In genomic region chr6:119388650-119389012, GRCm38 (mm10) we compare ENCODE assay signal across 8 mouse cellular contexts. TPM values are rescaled to one million over a fixed set of nuclear protein-coding genes. Genes with fewer than 3 reads are reported as not detected.
DNase-seq lines count a peak whose midpoint lies in the region; ATAC-seq and TF ChIP-seq lines count a peak whose summit lies in the region.

No protein-coding gene starts in this region.

- in situ Hi-C loops in CH12.LX (cut with MboI; ENCODE audit: low pct_ligation_motif_present, low pct_unique_long_range_greater_than_20kb, low sequenced_read_pairs), result no loop called here

- H3K79me2 ChIP-seq in CH12.LX (replicated peaks; ENCODE audit: control insufficient read depth, extremely low read depth, insufficient read depth, poor library complexity, severe bottlenecking), result peaks cover 34% of the 10 kb centered on the region

- no peak overlapping the region for H3K27ac ChIP-seq in CH12.LX (ENCODE audit: insufficient read depth, low read depth)
- peak overlapping the region; percentile 91 for H3K27ac ChIP-seq in forebrain, embryonic 12.5 days
- H3K27ac ChIP-seq in liver, postnatal 0 days (ENCODE audit: low read depth), result peak overlapping the region; percentile 97
- peak overlapping the region; percentile 88 for H3K27ac ChIP-seq in neural tube, embryonic 14.5 days (ENCODE audit: low read depth, low read length)

- TF ChIP-seq RAD21 in CH12.LX (IDR thresholded peaks at IDR 0.05; ENCODE audit: low read depth, low read length), result no peak

- TF ChIP-seq POLR2A in CH12.LX (IDR thresholded peaks at IDR 0.05; ENCODE audit: low read depth, low read length), result peak; percentile 67

- H3K27me3 ChIP-seq in CH12.LX (replicated peaks), result no peaks in the 10 kb centered on the region
- H3K27me3 ChIP-seq in forebrain, embryonic 12.5 days, result no peaks in the 10 kb centered on the region
- H3K27me3 ChIP-seq in liver, postnatal 0 days (ENCODE audit: insufficient read depth, low read length), result no peaks in the 10 kb centered on the region
- H3K27me3 ChIP-seq in neural tube, embryonic 14.5 days (ENCODE audit: control insufficient read depth, insufficient read depth, low read length), result no peaks in the 10 kb centered on the region

- no peak for TF ChIP-seq EP300 in CH12.LX (IDR thresholded peaks at IDR 0.05; ENCODE audit: low read length)
- no peak for TF ChIP-seq EP300 in liver, postnatal 0 days (IDR thresholded peaks at IDR 0.05; ENCODE audit: low read depth)

- dilution Hi-C loops in CH12.LX (cut with MboI; ENCODE audit: extremely low pct_ligation_motif_present, extremely low pct_unique_long_range_greater_than_20kb, low sequenced_read_pairs), result no loop called here

- TF ChIP-seq CTCF in CH12.LX (conservative IDR thresholded peaks at IDR 0.05 in 1 of 2, IDR thresholded peaks at IDR 0.05 in 1 of 2; ENCODE audit: low read depth in 2 of 2, low read length in 2 of 2), result no peak
- no peak for TF ChIP-seq CTCF in liver, postnatal 0 days (IDR thresholded peaks at IDR 0.05; ENCODE audit: low read depth)

- H3K9me3 ChIP-seq in CH12.LX (replicated peaks; ENCODE audit: low read length), result no peaks in the 10 kb centered on the region
- no peaks in the 10 kb centered on the region for H3K9me3 ChIP-seq in forebrain, embryonic 12.5 days
- no peaks in the 10 kb centered on the region for H3K9me3 ChIP-seq in liver, postnatal 0 days (ENCODE audit: low read length)
- no peaks in the 10 kb centered on the region for H3K9me3 ChIP-seq in neural tube, embryonic 14.5 days (ENCODE audit: control insufficient read depth, low read length)

- peaks cover 0 to 23% of the 10 kb centered on the region in 2 experiments; a peak in 2 of 4 replicates for H3K4me1 ChIP-seq in CH12.LX (ENCODE audit: control insufficient read depth in 1 of 2, insufficient read depth in 2 of 2)
- H3K4me1 ChIP-seq in forebrain, embryonic 12.5 days, result peaks cover 26% of the 10 kb centered on the region
- peaks cover 18% of the 10 kb centered on the region for H3K4me1 ChIP-seq in liver, postnatal 0 days (ENCODE audit: insufficient read depth)
- H3K4me1 ChIP-seq in neural tube, embryonic 14.5 days (ENCODE audit: control insufficient read depth, insufficient read depth, low read length), result peaks cover 15% of the 10 kb centered on the region

- H3K9ac ChIP-seq in CH12.LX (ENCODE audit: insufficient read depth, low read depth), result peak overlapping the region; percentile 93
- H3K9ac ChIP-seq in forebrain, embryonic 12.5 days, result peak overlapping the region; percentile 92
- H3K9ac ChIP-seq in liver, postnatal 0 days (replicated peaks), result peak overlapping the region; percentile 91
- peak overlapping the region; percentile 88 for H3K9ac ChIP-seq in neural tube, embryonic 14.5 days (replicated peaks; ENCODE audit: low read depth, low read length)

- intact Hi-C loops in heart, postnatal 10 days (cut with DNase I), result loop anchor here (2.0 to 5.0 kb wide), 2 partner anchors 30 to 44 kb away; no protein-coding TSS in a partner anchor

- peaks cover 0 to 13% of the 10 kb centered on the region in 2 experiments for H3K36me3 ChIP-seq in CH12.LX (replicated peaks in 1 of 2; ENCODE audit: control insufficient read depth in 1 of 2, insufficient read depth in 1 of 2, low read length in 1 of 2)
- peaks cover 3% of the 10 kb centered on the region; the same call in 1 of the 2 replicates for H3K36me3 ChIP-seq in forebrain, embryonic 12.5 days (replicated peaks)
- H3K36me3 ChIP-seq in liver, postnatal 0 days (replicated peaks; ENCODE audit: insufficient read depth, low read length), result no peaks in the 10 kb centered on the region
- H3K36me3 ChIP-seq in neural tube, embryonic 14.5 days (ENCODE audit: control insufficient read depth, insufficient read depth, low read length), result no peaks in the 10 kb centered on the region

- ATAC-seq in forebrain, embryonic 12.5 days (ENCODE audit: low FRiP score), result peak; percentile 99
- peak; percentile 97 for ATAC-seq in liver, postnatal 0 days
- peak; percentile 98 for ATAC-seq in neural tube, embryonic 14.5 days (ENCODE audit: low read depth)

- peak; percentile 96 for DNase-seq in CH12.LX (ENCODE audit: extremely low read depth)
- peak; percentile 96 for DNase-seq in c-Kit-positive CD71-positive TER-119-negative erythroid progenitor cells, embryonic 14.5 days (ENCODE audit: low read depth)
- peak; percentile 96 to 97 for DNase-seq in heart, postnatal 10 days
- peak; percentile 94 for DNase-seq in large intestine, adult 2 months (ENCODE audit: low read depth, low spot score)
- DNase-seq in liver, postnatal 0 days, result peak; percentile 98
- peak; percentile 95 for DNase-seq in testis, postnatal 10 days (ENCODE audit: low spot score)

- WGBS in forebrain, embryonic 12.5 days, result 0% methylated on average over 36 of the region's 53 CpGs
- WGBS in large intestine, adult 2 months, result under 1% methylated on average over 53 of the region's 53 CpGs
- 0% methylated on average over 38 of the region's 53 CpGs for WGBS in liver, postnatal 0 days (ENCODE audit: insufficient replicate concordance)
- WGBS in neural tube, embryonic 14.5 days, result 0% methylated on average over 20 of the region's 53 CpGs

- peak overlapping the region; percentile 81 to 92 (median 83) for H3K4me3 ChIP-seq in CH12.LX (replicated peaks in 1 of 3; ENCODE audit: low read depth in 2 of 3, low read length in 2 of 3, poor library complexity in 1 of 3)
- H3K4me3 ChIP-seq in forebrain, embryonic 12.5 days (replicated peaks), result peak overlapping the region; percentile 87
- H3K4me3 ChIP-seq in liver, postnatal 0 days (ENCODE audit: low read depth, low read length), result peak overlapping the region; percentile 80
- H3K4me3 ChIP-seq in neural tube, embryonic 14.5 days (ENCODE audit: low read depth, low read length), result peak overlapping the region; percentile 75

- peak overlapping the region; percentile 99; the same call in 1 of the 2 replicates for H3K4me2 ChIP-seq in CH12.LX (ENCODE audit: insufficient read depth, low read depth, poor library complexity, severe bottlenecking)
- peak overlapping the region; percentile 85 for H3K4me2 ChIP-seq in forebrain, embryonic 12.5 days
- peak overlapping the region; percentile 74 for H3K4me2 ChIP-seq in liver, postnatal 0 days (ENCODE audit: low read depth, low read length)
- H3K4me2 ChIP-seq in neural tube, embryonic 14.5 days (ENCODE audit: low read depth, low read length), result peak overlapping the region; percentile 58

TF ChIP-seq in CH12.LX, 34 proteins besides CTCF, POLR2A, EP300 and RAD21 (continues in another document):
- TF ChIP-seq MXI1 (IDR thresholded peaks at IDR 0.05; ENCODE audit: low read depth, low read length) (peak; percentile 75; the same call in 1 of the 2 replicates), ZNF384 (IDR thresholded peaks at IDR 0.05; ENCODE audit: low read depth, low read length) (no peak), BHLHE40 (IDR thresholded peaks at IDR 0.05; ENCODE audit: low read depth, low read length) (peak; percentile 70), SMC3 (IDR thresholded peaks at IDR 0.05; ENCODE audit: low read depth, low read length) (no peak), MAZ (IDR thresholded peaks at IDR 0.05; ENCODE audit: low read depth, low read length) (no peak), IRF4 (IDR thresholded peaks at IDR 0.05; ENCODE audit: low read depth, low read length) (peak; percentile 64), NRF1 (IDR thresholded peaks at IDR 0.05; ENCODE audit: low read depth, low read length) (peak; percentile 98), MAX (IDR thresholded peaks at IDR 0.05; ENCODE audit: low read length) (peak; percentile 65; the same call in 1 of the 2 replicates), USF1 (IDR thresholded peaks at IDR 0.05; ENCODE audit: low read depth, low read length) (peak; percentile 51), ZMIZ1 (IDR thresholded peaks at IDR 0.05; ENCODE audit: low read depth, low read length) (no peak), GABPA (IDR thresholded peaks at IDR 0.05; ENCODE audit: insufficient replicate concordance, low read depth, low read length) (peak; percentile 63; the same call in 1 of the 2 replicates), CHD2 (IDR thresholded peaks at IDR 0.05; ENCODE audit: low read length) (peak; percentile 48; the same call in 1 of the 2 replicates), SIN3A (IDR thresholded peaks at IDR 0.05; ENCODE audit: low read length) (peak; percentile 93), MEF2A (IDR thresholded peaks at IDR 0.05; ENCODE audit: borderline replicate concordance, low read depth, low read length) (peak; percentile 40; the same call in 1 of the 2 replicates), HCFC1 (IDR thresholded peaks at IDR 0.05; ENCODE audit: low read depth, low read length) (peak; percentile 95), ELF1 (IDR thresholded peaks at IDR 0.05; ENCODE audit: low read depth, low read length) (peak; percentile 100), TBP (conservative IDR thresholded peaks at IDR 0.05; ENCODE audit: low read depth, low read length) (0 out of 2 replicates have a peak, but pooled peaks have one; percentile 28), TCF12 (IDR thresholded peaks at IDR 0.05; ENCODE audit: low read depth, low read length) (peak; percentile 90), KAT2A (IDR thresholded peaks at IDR 0.05; ENCODE audit: insufficient replicate concordance, low read length) (peak; percentile 93; the same call in 1 of the 2 replicates), POLR2AphosphoS2 (IDR thresholded peaks at IDR 0.05; ENCODE audit: low read depth, low read length) (peak; percentile 51; the same call in 1 of the 2 replicates), MYC (IDR thresholded peaks at IDR 0.05; ENCODE audit: low read depth, low read length) (peak; percentile 38; the same call in 1 of the 2 replicates)

RNA-seq across cellular contexts. Expression of gene Adipor2, which starts 28.9 kb away (rescaled TPM):
- total RNA-seq in CH12.LX (2012; rRNA removed), result 40.3 and 43.4 TPM in 2 replicates
- 40.0 and 43.5 TPM in 2 replicates for total RNA-seq in CH12.LX (2014; rRNA removed)
- 27.5 and 29.8 TPM in 2 replicates for polyA plus RNA-seq in CH12.LX (2012; ENCODE audit: insufficient read length, low read depth)
- polyA plus RNA-seq in forebrain, embryonic 12.5 days (2016; fragmentation: Nextera tagmentation; extraction: Ambion mirVana), result 31.5 and 35.1 TPM in 2 replicates
- total RNA-seq in heart, postnatal 10 days (2021), result 10 to 100 TPM; 59.0 to 61.0 TPM
- polyA plus RNA-seq in large intestine, adult 2 months (2012; rRNA removed), result 75.8 and 127 TPM in 2 replicates
- 53.9 and 58.6 TPM in 2 replicates for polyA plus RNA-seq in liver, postnatal 0 days (2015; fragmentation: Nextera tagmentation; extraction: Ambion mirVana)
- polyA plus RNA-seq in neural tube, embryonic 14.5 days (2014; fragmentation: Nextera tagmentation; extraction: Ambion mirVana), result 19.4 and 36.2 TPM in 2 replicates

RNA-seq across cellular contexts. Expression of gene Lrtm2, which starts 58.1 kb away (rescaled TPM):
- total RNA-seq in CH12.LX (2012; rRNA removed), result not detected in 2 replicates
- not detected in 2 replicates for total RNA-seq in CH12.LX (2014; rRNA removed)
- not detected in 2 replicates for polyA plus RNA-seq in CH12.LX (2012; ENCODE audit: insufficient read length, low read depth)
- 0.68 and 0.70 TPM in 2 replicates for polyA plus RNA-seq in forebrain, embryonic 12.5 days (2016; fragmentation: Nextera tagmentation; extraction: Ambion mirVana)
- total RNA-seq in heart, postnatal 10 days (2021), result not detected
- polyA plus RNA-seq in large intestine, adult 2 months (2012; rRNA removed), result 0.05 TPM in 1 of 2 replicates, not detected in the other
- polyA plus RNA-seq in liver, postnatal 0 days (2015; fragmentation: Nextera tagmentation; extraction: Ambion mirVana), result not detected in 2 replicates
- polyA plus RNA-seq in neural tube, embryonic 14.5 days (2014; fragmentation: Nextera tagmentation; extraction: Ambion mirVana), result 8.4 and 10.9 TPM in 2 replicates
